Mouse (Mus musculus) kidney, postnatal 36 days (tissue): ENCODE measurements around the gene Pou3f1.
"Not testable (repeated sequence)": the region's sequence is repeated elsewhere in the genome, so short reads cannot be mapped to it uniquely, and the experiment has no call there.

Source experiments
- DNase-seq, 2 experiments: peaks; one replicate each; pipeline ENCODE4 v3.0.0; 2021 to 2022; ENCODE audit warnings: mixed read lengths in 2 of 2

Gene Pou3f1

GRCm38 (mm10) chr4:124693135-124693894 is 36.7 kb downstream of the Pou3f1 start, which contains the start of gene Utp11:
Gene Utp11 (minus strand): TSS chr4:124693600.
- peak; percentile 90 to 95 for DNase-seq

- no peak for DNase-seq
Measured at GRCm38 (mm10) chr4:124694572-124694971, 38.0 kb downstream of the Pou3f1 start.

GRCm38 (mm10) chr4:124695786-124696516 is 39.3 kb downstream of the Pou3f1 start:
- peak; percentile 69 to 70 for DNase-seq

GRCm38 (mm10) chr4:124699791-124700190 is 43.2 kb downstream of the Pou3f1 start:
- DNase-seq, result no peak

- DNase-seq, result peak; percentile 81 to 90
Measured at GRCm38 (mm10) chr4:124700248-124700971, 43.8 kb downstream of the Pou3f1 start, which contains the start of gene Fhl3. Gene Fhl3 (plus strand): TSS chr4:124700701.

DNA sequence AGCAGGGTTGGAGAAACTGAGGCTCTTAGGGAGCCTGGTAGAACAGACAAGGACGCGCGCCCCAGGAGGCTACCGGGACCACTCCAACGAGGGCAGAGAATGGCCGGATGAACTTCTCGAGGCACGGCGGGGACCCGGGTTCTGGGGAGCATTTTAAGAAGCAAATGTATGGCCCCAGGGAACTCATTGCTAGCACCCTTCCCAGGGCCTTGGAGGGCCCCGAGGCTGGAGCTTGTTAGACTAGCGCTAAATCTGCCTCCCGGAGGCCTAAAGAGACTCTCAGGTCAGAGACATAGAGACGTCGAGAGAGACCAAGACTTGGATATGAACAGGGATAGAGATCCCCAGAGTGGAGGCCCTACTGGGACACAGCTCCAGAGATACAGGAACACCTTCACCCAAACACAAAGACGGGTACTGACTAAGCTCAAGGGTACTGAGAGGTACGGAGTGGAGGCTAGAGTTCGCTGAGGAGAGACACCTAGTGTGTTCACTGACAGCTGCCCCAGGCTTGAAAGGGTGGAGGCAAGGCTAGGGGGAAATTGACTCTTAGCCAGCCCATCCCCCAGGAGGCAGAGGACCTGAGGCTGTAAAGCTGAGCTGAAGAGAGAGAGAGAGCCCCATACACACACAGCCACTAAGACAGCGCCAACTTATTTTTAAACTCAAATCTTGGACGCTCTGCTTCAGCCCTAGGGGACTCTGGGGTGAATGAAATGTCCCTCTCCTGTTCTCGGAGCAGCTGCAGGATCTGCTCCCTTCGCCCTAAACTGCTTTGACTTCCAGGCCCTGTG is 44.6 kb downstream of the Pou3f1 start:
- no peak for DNase-seq

DNA sequence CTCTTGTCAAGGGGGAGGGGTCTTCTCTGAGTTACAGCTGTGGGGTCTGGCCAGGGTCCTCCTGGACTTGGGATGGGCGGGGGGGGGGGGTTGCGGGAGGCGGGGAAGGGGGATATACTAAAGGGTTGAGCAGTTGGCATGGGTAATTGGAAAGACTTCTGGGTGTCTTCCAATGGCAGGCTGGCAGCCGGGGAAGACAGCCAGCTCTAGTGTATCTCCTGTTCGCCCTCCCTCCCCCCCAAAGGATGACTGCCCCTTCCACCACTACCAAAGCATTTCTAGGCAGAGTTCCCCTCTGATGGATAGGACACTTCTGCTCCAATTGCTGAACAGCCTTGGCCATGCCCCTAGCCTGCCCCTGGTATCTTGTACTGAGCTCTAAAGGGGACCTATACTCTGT is 45.3 kb downstream of the Pou3f1 start:
- DNase-seq, result no peak

GRCm38 (mm10) chr4:124703406-124703805 is 46.8 kb downstream of the Pou3f1 start:
- DNase-seq, result no peak

- no peak for DNase-seq
Measured at GRCm38 (mm10) chr4:124703881-124704796, 47.5 kb downstream of the Pou3f1 start.

- peak; percentile 65 to 69 for DNase-seq
Measured at GRCm38 (mm10) chr4:124704797-124705474, 48.3 kb downstream of the Pou3f1 start.

DNA sequence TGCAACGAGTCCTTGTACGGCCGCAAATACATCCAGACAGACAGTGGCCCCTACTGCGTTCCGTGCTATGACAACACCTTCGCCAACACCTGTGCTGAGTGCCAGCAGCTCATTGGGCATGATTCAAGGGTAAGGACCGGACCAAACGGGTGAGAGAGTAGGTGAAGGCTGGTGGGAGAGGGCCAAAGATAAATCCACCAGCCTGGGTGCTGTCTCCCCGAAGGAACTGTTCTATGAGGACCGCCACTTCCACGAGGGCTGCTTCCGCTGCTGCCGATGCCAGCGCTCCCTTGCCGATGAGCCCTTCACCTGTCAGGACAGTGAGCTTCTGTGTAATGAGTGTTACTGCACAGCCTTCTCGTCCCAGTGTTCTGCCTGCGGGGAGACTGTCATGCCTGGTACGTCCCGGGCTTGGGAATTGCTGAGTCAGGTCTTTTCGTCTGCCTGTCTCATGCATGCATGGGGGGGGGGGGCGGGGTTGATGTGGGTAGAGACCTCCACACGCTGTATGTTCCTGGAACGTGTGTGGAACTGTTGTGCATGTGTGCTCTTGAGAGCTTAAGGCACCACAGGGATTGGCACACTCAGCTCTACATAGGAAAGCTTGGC is 49.2 kb downstream of the Pou3f1 start:
- DNase-seq, result no peak

DNA sequence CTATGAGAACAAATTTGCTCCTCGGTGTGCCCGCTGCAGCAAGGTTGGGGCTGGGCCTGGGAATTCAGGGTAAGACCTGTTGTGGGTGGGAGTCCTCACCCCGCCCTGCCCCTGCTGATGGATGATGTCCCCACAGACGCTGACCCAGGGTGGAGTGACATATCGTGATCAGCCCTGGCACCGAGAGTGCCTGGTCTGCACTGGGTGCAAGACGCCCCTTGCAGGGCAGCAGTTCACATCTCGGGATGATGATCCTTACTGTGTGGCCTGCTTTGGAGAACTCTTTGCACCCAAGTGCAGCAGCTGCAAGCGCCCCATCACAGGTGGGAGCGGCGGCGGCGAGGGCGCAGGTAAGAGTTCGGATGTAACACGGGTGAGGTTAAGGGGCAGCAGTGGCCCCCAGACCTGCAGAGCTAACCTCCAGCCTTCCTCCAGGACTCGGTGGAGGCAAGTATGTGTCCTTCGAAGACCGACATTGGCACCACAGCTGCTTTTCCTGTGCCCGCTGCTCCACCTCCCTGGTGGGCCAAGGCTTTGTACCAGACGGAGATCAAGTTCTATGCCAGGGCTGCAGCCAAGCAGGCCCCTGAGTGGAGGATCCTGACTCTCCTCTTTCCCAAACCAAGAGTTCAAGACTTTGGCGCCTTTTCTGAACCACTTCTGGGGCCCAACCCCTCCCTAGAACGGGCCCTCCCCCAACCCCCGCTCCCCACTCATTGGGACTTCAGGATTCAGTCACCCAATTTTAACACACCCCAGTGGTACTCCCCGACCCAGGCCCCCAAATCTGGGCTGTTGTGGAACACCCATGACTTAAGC is 51.0 kb downstream of the Pou3f1 start:
- not testable (repeated sequence) for DNase-seq

- DNase-seq, result not testable (repeated sequence)
Measured at GRCm38 (mm10) chr4:124708200-124708517, 51.6 kb downstream of the Pou3f1 start.

GRCm38 (mm10) chr4:124708518-124709477 is 52.2 kb downstream of the Pou3f1 start:
- peak; percentile 92 to 93 for DNase-seq

- peak; percentile 51 to 63 for DNase-seq
Measured at GRCm38 (mm10) chr4:124709961-124710446, 53.4 kb downstream of the Pou3f1 start.
